Mouse (Mus musculus) brain, adult 2 months (tissue): Measurements from ENCODE around the gene Lrrc25.

Source experiments
- DNase-seq: peaks from one replicate; pipeline ENCODE4 v3.0.0; 2011; ENCODE audit warnings: low read depth, low spot score

The Lrrc25 gene

GRCm38 (mm10) chr8:70599507-70600290, 16.3 kb upstream of the Lrrc25 start:
- DNase-seq, result no peak

- DNase-seq, result no peak
Measured at GRCm38 (mm10) chr8:70600473-70601270, 15.3 kb upstream of the Lrrc25 start.

GRCm38 (mm10) chr8:70601271-70601649, 14.7 kb upstream of the Lrrc25 start:
- peak; percentile 91 for DNase-seq

GRCm38 (mm10) chr8:70602139-70602811, 13.7 kb upstream of the Lrrc25 start:
- no peak for DNase-seq

GRCm38 (mm10) chr8:70604558-70604957, 11.4 kb upstream of the Lrrc25 start:
- DNase-seq, result no peak

GRCm38 (mm10) chr8:70605871-70606779, 9.8 kb upstream of the Lrrc25 start:
- DNase-seq, result no peak

- peak; percentile 27 for DNase-seq
Measured at GRCm38 (mm10) chr8:70606780-70607602, 9.0 kb upstream of the Lrrc25 start.

GRCm38 (mm10) chr8:70607603-70607897, 8.4 kb upstream of the Lrrc25 start:
- no peak for DNase-seq

GRCm38 (mm10) chr8:70607898-70608748, 7.8 kb upstream of the Lrrc25 start:
- peak; percentile 76 for DNase-seq

- no peak for DNase-seq
Measured at GRCm38 (mm10) chr8:70608749-70609367, 7.1 kb upstream of the Lrrc25 start, which contains the start of gene Ssbp4. Ssbp4 (minus strand) TSS chr8:70608872.

- peak; percentile 65 for DNase-seq
Measured at GRCm38 (mm10) chr8:70609368-70609848, 6.5 kb upstream of the Lrrc25 start.

- DNase-seq, result peak; percentile 94
Measured at GRCm38 (mm10) chr8:70609849-70610795, 5.8 kb upstream of the Lrrc25 start.

GRCm38 (mm10) chr8:70610796-70611771, 4.9 kb upstream of the Lrrc25 start:
- peak; percentile 64 for DNase-seq

GRCm38 (mm10) chr8:70611849-70612248, 4.1 kb upstream of the Lrrc25 start:
- DNase-seq, result peak; percentile 87

- no peak for DNase-seq
Measured at GRCm38 (mm10) chr8:70613763-70614162, 2.2 kb upstream of the Lrrc25 start.

- DNase-seq, result no peak
Measured at GRCm38 (mm10) chr8:70614469-70614868, 1.5 kb upstream of the Lrrc25 start.

GRCm38 (mm10) chr8:70615281-70615680, 674 bp upstream of the Lrrc25 start:
- DNase-seq, result no peak
